Mouse (Mus musculus): ENCODE measurements around the gene Amhr2.

DNA sequence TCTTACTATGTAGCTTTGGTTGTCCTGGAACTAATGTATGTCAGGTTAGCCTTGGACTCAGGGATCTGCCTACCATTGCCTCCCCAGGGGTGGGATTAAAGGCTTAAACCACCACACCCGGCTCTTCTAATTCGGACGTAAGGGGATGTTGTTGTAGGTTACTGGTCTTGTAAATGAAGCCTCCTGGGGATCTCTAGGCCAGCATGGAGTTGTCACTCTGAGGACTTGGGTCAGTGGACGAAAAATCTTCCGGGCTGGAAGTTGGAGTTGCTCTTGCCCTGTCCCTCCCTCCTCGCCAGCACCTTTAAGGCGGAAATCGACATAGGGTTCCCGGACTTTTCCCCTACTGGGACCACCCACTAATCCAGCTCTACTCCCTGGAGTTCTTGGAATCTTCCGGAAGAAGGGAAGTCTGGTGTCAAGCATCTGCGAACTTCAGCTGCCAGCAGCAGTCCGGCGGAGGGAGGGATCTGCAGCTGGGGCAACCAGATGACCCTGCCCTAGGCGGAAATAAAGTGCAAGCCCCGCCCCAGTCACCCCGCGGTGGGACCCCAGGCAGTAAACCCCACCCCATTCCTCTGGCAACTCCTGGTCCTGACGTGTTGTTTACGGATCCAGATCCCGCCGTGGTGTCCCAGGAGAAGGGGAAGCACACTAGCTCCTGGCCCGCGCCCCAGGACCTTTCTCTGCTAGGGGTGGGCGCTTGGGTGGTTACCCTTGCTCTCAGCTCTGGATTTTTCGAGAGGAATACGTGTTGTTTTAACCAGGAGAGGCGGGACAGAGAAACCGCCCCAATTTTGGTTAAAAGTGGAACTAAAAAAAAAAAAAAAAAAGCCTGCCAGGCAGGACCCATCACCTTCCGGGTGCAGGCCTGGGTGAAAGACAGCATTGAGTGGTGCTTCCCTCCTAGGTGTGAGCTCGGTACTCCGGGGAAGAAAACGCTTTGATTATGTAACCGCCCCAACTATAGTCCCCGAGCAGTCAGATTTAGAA, 45.6 kb upstream of the Amhr2 start:
- 0 out of 2 replicates have a peak, but pooled peaks have one; percentile 31 for TF ChIP-seq POLR2A (IDR thresholded peaks at IDR 0.05; ENCODE audit: insufficient read depth, low read depth, low read length)
- no peak for TF ChIP-seq CTCF (IDR thresholded peaks at IDR 0.05; ENCODE audit: insufficient read depth, low read depth, low read length)

Data from olfactory bulb, adult 2 months (tissue).